Mouse (Mus musculus): ENCODE results near the gene Acsf3.

The Acsf3 gene

GRCm38 (mm10) chr8:122775285-122776155 lies at the start of gene Acsf3:
Acsf3 (plus strand) TSS chr8:122775486.
- DNase-seq, result peak; percentile 82

DNA sequence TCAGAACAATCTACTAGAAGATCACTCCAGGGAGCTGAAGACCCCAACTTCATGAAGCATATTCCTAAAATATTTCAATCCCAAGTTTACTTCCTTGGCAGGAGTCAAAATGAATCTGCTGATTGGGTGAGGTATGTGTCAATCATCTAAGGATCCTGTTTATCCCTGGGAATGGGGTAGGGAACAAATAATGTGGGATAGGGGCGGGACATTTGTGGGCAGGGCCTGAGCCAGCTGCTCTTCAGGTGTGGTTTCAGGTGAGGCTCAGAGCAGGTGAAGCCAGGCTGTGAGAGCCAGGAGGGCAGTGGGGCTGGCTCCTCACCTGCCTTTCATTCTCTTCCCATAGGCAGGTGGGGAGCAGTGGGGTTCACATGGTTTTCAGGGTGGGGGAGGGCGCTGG lies 48.5 kb upstream of the Acsf3 start:
- no peak for DNase-seq

GRCm38 (mm10) chr8:122727412-122727811 lies 47.9 kb upstream of the Acsf3 start:
- no peak for DNase-seq

GRCm38 (mm10) chr8:122728630-122729029 lies 46.7 kb upstream of the Acsf3 start:
- DNase-seq, result no peak

- DNase-seq, result no peak
These were observed 40.2 kb upstream of the Acsf3 start for GRCm38 (mm10) chr8:122735110-122735509.

DNA sequence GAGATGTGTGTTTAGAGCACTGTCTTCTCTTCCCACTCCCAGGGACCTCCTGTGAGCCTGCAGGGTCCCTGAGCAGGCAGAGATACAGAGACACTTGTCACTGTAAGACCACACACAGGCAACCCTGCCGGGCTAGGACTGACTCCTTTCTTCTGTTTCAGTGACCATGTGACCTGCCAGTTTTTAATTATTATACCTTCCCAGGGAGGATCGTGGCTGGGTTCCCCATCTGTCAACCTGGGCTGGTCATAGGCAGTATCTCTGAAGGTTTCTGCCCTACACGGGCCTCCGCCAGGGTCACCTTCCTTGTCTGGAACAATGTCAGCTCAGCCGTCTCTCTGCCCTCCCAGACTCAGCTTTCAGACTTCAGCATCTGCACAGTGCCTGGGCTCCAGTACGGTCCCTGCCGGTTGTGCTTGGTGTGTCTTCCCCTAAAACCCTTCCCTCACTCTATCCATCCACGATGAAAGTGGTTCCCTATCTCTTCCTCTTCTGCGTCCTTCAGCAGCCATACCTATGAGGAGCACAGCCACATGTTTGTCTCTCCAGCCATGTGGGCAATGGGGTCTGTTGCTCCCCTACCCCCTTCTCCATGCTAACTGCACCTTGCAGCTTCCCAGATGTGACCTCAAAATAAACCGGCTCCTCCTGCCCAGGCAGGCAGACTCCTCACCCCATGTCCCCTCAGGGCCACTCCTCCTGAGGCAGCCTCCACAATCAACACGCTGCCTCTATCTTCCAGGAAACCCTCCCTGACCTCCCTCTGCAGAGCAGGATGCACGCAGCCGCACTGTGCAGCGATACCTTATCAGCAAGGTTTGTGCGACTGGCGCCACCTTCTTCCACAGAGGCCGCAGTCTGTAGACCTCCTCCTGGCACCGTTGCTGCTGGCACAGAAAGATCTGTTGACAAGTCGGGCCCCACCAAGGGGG lies 39.5 kb upstream of the Acsf3 start:
- no peak for DNase-seq

GRCm38 (mm10) chr8:122736623-122737022 lies 38.7 kb upstream of the Acsf3 start:
- DNase-seq, result no peak

GRCm38 (mm10) chr8:122737071-122737470 lies 38.2 kb upstream of the Acsf3 start:
- DNase-seq, result no peak

- no peak for DNase-seq
These were observed 37.4 kb upstream of the Acsf3 start for GRCm38 (mm10) chr8:122737886-122738285.

DNA sequence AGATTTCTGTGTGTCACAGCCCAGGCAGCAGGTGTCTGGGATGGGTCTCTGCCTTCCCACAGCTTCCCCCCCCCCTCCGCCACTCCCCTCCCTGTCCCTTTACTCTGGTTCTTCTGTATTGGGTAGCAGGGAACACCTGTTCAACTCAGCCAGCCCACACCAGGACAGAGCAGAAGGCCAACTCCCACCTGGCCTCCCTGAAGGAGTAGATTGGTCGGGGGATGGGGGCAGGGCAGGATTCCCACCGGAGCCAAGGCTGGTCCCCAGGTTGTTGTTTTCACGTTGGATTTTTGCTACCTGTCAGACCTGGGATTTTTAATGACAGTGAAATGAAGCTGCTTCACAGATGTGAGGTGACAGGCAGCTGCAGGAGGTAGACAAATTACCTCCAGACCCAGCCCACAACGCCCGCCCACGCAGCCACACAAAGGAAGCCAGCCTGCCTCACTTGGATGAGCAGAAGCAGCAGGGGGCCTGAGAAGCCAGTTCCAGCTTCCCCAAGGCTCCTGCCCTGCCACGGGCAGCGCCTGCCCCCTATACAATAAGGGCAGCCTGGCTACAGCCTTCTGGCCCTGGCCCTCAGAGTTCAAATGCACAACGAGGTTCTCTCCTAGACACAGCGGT lies 36.1 kb upstream of the Acsf3 start:
- DNase-seq, result peak; percentile 77

DNA sequence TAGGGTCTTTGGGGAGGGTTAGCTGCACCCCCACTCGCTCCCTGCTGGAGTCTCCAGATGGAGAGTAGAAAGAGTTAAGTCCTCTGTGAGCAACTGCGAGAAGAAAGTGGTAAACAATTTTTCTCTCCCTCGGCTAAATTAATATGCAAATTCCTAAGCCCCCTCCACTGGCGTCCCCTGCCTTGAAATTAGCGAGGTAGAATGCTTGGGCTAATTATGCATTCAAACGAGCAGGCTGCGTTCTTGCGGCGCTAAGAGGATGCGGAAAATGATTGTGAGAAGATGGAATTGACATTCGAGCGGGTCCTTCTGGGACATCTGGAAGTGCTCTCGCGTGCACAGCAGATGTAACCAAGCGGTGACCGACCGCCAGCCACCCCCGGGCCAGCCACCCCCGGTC lies 32.8 kb upstream of the Acsf3 start:
- DNase-seq, result no peak

DNA sequence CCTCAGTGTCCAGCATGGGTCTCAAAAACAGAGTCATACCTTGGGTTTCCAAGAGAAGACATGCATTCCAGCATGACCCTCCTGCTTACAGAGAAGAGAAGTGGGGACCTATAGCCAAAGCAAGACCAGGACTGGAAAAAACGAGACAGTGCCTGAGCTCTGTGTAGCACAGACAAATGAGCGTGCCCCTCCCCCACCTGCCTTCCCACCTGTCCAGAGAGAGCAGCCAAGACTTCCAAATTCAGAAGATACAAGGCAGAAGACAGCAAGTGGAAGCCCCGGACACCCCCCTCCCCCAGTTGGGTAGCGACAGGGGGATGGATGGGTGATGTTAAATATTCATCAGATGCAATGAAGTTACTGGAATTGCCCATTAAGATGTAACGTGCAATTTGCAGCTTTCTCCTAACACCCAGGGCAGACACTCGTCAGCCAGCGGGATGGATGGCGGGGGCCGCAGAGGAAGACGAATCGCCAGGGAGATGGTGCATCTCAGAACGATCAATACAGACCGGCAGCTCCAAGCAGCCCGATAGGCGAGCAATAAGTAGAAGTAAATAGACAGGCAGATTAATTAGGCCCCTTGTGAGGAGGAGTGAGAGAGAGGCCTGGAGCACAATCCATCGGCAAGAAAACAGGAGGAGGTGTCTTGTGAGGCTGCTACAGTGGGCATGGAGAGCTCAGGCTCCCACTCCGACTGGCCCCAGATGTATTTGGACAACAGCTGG lies 30.1 kb upstream of the Acsf3 start:
- DNase-seq, result peak; percentile 70

DNA sequence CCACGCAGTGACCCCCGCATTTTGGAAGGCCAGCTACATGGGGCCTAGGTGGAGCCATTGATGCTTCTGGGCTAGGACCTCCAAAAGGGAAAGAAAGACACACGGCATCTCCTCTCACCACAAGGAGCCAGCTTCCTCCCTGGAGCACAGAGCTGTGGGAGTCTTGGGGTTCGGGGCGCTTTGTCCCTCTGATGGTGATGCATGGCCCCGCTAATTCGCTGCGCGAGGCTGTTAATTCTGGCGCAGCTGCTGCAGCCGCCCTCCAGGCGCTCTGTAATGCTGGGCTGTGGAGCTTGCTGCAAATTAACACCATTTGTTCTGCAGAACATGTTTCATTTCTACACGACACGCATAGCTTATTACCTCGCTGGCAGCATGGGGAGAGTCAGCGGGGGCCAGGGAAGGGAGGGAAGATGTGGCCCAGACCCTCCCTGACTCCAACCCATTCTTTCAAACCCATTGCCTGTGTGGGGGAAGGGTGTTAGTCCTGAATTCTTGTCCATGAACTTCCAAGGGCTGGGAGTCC lies 29.5 kb upstream of the Acsf3 start:
- DNase-seq, result no peak

DNA sequence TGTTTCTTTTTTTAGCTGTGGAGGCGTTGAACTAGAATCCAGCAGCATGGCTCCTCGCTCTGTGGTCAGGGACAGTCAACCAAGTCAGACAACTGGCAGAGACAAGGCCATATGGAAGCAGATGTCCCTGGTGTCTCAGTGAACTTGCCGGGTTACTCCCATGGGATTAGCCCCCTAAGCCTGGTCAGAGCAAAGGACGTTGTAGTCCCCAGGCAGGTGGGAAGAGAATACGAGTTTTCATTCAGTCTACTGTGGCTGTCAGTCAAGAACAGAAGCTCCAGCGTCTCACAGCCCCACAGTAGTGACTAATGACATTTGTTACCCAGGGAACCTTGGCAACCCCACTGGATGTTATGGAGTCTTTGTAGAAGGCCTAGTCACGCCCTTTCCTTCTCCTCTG lies 28.8 kb upstream of the Acsf3 start:
- DNase-seq, result no peak

- no peak for DNase-seq
These were observed 27.5 kb upstream of the Acsf3 start for GRCm38 (mm10) chr8:122747825-122748224.

DNA sequence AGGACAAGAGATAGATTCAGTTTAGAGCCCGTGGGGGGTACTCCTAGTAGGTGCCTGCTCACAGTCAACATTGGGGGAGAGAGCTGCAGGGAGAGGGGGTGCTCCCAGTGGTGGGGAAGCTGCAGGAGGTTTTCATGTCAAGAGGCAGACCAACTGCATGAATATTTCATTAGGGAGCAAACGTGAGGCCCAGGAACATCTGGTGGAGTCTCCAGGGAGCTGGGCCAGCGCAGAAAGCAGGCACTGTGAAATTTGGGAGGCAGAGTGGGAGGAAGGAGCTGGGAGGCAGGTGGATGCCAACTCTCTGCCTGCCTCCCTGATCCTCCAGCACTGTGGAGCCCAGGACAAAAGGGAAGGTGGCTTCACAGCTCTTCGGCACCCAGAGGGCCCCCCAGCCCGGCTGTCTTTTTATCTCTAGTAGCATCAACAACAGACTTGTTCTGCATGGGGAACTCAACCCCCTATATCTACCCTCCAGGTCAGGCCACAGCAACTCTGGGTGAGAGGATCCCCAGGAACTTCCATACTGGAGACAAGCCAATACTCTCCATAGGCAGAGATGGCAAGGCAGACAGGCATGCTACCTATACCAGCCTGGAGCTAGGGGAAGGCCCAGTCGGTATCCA lies 25.8 kb upstream of the Acsf3 start:
- DNase-seq, result no peak

- DNase-seq, result peak; percentile 79
These were observed 23.9 kb upstream of the Acsf3 start for GRCm38 (mm10) chr8:122751342-122751741.

GRCm38 (mm10) chr8:122752111-122752721 lies 23.1 kb upstream of the Acsf3 start:
- peak; percentile 86 for DNase-seq

- no peak for DNase-seq
These were observed 16.7 kb upstream of the Acsf3 start for GRCm38 (mm10) chr8:122758597-122758996.

DNA sequence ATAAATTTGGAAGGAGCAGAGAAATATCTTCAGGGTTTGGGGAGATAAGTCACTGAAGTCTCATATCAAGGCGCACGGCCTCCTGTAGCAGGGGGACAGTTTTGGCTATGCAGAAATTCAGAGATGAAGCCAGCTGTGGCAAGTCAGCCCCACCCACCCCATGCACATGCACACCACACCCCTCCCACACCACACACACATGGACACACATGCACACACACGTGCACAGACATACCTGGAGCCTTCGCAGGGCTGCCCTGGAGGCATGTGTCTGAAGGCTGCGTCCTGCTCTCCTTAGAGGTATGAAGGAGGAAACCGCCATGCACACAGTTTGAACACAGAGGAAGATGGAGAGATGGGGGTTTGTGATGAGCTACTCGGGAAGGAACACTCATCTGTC lies 15.2 kb upstream of the Acsf3 start:
- DNase-seq, result no peak

DNA sequence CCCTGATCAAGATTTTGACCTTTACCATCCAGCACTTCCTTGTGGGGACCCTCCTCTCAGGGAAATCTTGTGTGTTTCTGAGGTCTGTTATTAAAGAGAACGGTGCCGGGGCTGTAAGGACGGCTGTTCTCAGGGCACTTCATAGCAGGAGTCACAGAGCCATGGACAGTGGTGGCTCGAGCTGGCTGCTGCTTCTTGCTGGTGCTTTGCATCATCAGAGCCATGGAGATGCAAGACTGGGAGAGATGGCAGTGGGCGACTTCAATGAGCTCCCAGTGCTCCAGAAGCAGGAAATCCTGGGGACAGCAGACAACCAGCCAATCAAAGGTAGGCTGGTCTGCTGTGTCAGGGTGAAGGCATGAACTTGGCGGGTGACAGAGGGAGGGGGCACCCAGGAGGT lies 14.2 kb upstream of the Acsf3 start:
- no peak for DNase-seq

Measured in cerebellum, adult 9-10 months (tissue).